Mouse (Mus musculus): ENCODE results near the gene Ccdc85b. TPM values are rescaled to one million over a fixed set of nuclear protein-coding genes. Genes with fewer than 3 reads are reported as not detected.
"Not testable (repeated sequence)": the region's sequence is repeated elsewhere in the genome, so short reads cannot be mapped to it uniquely, and the experiment has no call there.

Ccdc85b gene
- polyA plus RNA-seq, 1 experiment from 2014 or later: 6.5 TPM

GRCm38 (mm10) chr19:5409068-5409467, 48.6 kb downstream of the Ccdc85b start:
- Histone ChIP-seq H3K27ac (ENCODE audit: low read depth, low read length) (no peak overlapping the region), H3K4me3 (ENCODE audit: low read depth, low read length) (no peak overlapping the region), H3K9ac (ENCODE audit: low read length) (no peak overlapping the region), H3K4me1 (replicated peaks; ENCODE audit: control insufficient read depth, insufficient read depth, low read length) (peaks cover 3% of the 10 kb centered on the region; the same call in 1 of the 2 replicates), H3K27me3 (ENCODE audit: control insufficient read depth, insufficient read depth, low read length) (no peaks in the 10 kb centered on the region), H3K36me3 (ENCODE audit: control insufficient read depth, insufficient read depth, low read length) (no peaks in the 10 kb centered on the region), H3K9me3 (ENCODE audit: control insufficient read depth, low read length) (no peaks in the 10 kb centered on the region), H3K4me2 (ENCODE audit: low read depth, low read length, severe bottlenecking) (no peak overlapping the region)
- no peak for ATAC-seq (replicated peaks; ENCODE audit: low FRiP score)
- no peak for DNase-seq (ENCODE audit: low spot score)
- WGBS: 81% methylated on average over 5 of the region's 5 CpGs

- H3K4me1 ChIP-seq (replicated peaks; ENCODE audit: control insufficient read depth, insufficient read depth, low read length): peaks cover 3% of the 10 kb centered on the region; the same call in 1 of the 2 replicates
- no peaks in the 10 kb centered on the region for H3K27me3 ChIP-seq (ENCODE audit: control insufficient read depth, insufficient read depth, low read length)
- no peak overlapping the region for H3K27ac ChIP-seq (ENCODE audit: low read depth, low read length)
- H3K36me3 ChIP-seq (ENCODE audit: control insufficient read depth, insufficient read depth, low read length): no peaks in the 10 kb centered on the region
- no peak for DNase-seq (ENCODE audit: low spot score)
- WGBS: 93% methylated on average over 13 of the region's 13 CpGs
- H3K4me3 ChIP-seq (ENCODE audit: low read depth, low read length): 0 out of 2 replicates have a peak overlapping the region, but pooled peaks have one; percentile 53
- H3K9ac ChIP-seq (ENCODE audit: low read length): no peak overlapping the region; the same call in 1 of the 2 replicates
- no peaks in the 10 kb centered on the region for H3K9me3 ChIP-seq (ENCODE audit: control insufficient read depth, low read length)
- no peak for ATAC-seq (replicated peaks; ENCODE audit: low FRiP score)
- H3K4me2 ChIP-seq (ENCODE audit: low read depth, low read length, severe bottlenecking): no peak overlapping the region
These were observed 49.4 kb downstream of the Ccdc85b start for GRCm38 (mm10) chr19:5408057-5409001.

DNA sequence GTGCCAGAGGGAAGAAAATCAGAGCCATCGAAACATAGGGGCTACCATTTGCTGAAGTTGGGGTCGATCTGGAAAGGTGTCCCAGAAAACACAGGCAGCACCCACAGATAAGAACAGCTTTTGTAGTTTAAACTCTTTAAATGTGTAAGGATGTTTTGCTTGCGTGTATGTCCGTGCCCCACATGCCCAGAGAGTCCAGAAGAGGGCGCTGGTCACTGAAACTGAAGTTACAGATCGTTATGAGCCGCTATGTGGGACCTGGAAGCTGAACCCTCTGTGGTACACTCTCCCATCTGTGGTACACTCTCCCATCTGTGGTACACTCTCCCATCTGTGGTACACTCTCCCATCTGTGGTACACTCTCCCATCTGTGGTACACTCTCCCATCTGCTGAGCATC, 50.6 kb downstream of the Ccdc85b start:
- H3K9ac ChIP-seq (ENCODE audit: low read length): peak overlapping the region; percentile 71
- ATAC-seq (replicated peaks; ENCODE audit: low FRiP score): peak; percentile 36; the same call in 1 of the 2 replicates
- peak overlapping the region; percentile 75; the same call in 1 of the 2 replicates for H3K27ac ChIP-seq (ENCODE audit: low read depth, low read length)
- H3K27me3 ChIP-seq (ENCODE audit: control insufficient read depth, insufficient read depth, low read length): no peaks in the 10 kb centered on the region
- H3K4me2 ChIP-seq (ENCODE audit: low read depth, low read length, severe bottlenecking): peak overlapping the region; percentile 80
- no peaks in the 10 kb centered on the region for H3K36me3 ChIP-seq (ENCODE audit: control insufficient read depth, insufficient read depth, low read length)
- H3K9me3 ChIP-seq (ENCODE audit: control insufficient read depth, low read length): no peaks in the 10 kb centered on the region
- DNase-seq (ENCODE audit: low spot score): peak; percentile 74
- WGBS: 20% methylated on average over 7 of the region's 7 CpGs
- H3K4me1 ChIP-seq (replicated peaks; ENCODE audit: control insufficient read depth, insufficient read depth, low read length): peaks cover 3% of the 10 kb centered on the region; the same call in 1 of the 2 replicates
- peak overlapping the region; percentile 53 for H3K4me3 ChIP-seq (ENCODE audit: low read depth, low read length)

DNA sequence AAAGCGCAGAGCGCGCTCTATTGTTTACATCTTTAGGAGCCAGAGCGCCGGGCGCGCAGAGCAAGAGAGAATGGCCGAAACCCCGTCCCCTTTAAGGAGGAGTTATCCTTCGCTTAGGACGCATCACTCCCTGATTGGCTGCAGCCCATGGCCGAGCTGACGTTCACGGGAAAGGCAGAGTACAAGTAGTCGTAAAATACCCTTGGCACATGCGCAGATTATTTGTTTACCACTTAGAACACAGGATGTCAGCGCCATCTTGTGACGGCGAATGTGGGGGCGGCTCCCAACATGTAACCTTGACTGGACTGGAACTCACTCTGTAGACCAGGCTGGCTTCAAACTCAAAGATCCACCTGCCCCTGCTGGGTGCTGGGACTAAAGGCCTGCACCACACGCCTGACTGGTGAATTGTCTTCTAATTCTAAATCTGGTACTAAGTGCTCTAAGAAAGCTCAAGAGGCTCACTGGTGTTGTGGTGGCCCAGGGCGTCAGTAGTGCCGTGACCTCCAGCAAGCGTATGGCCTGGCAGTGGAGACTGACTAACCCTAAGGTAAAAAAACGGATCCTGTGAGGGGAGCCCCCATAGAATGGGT, 51.1 kb downstream of the Ccdc85b start:
- ATAC-seq (replicated peaks; ENCODE audit: low FRiP score) (peak; percentile 77), DNase-seq (ENCODE audit: low spot score) (peak; percentile 73)
- peak overlapping the region; percentile 53 for H3K4me3 ChIP-seq (ENCODE audit: low read depth, low read length)
- not testable (repeated sequence) for H3K4me1 ChIP-seq (replicated peaks; ENCODE audit: control insufficient read depth, insufficient read depth, low read length); H3K36me3 ChIP-seq (ENCODE audit: control insufficient read depth, insufficient read depth, low read length); H3K9me3 ChIP-seq (ENCODE audit: control insufficient read depth, low read length); H3K27me3 ChIP-seq (ENCODE audit: control insufficient read depth, insufficient read depth, low read length)
- H3K4me2 ChIP-seq (ENCODE audit: low read depth, low read length, severe bottlenecking): peak overlapping the region; percentile 80
- H3K27ac ChIP-seq (ENCODE audit: low read depth, low read length): peak overlapping the region; percentile 75; the same call in 1 of the 2 replicates
- 9% methylated on average over 22 of the region's 25 CpGs for WGBS
- H3K9ac ChIP-seq (ENCODE audit: low read length): peak overlapping the region; percentile 71

DNA sequence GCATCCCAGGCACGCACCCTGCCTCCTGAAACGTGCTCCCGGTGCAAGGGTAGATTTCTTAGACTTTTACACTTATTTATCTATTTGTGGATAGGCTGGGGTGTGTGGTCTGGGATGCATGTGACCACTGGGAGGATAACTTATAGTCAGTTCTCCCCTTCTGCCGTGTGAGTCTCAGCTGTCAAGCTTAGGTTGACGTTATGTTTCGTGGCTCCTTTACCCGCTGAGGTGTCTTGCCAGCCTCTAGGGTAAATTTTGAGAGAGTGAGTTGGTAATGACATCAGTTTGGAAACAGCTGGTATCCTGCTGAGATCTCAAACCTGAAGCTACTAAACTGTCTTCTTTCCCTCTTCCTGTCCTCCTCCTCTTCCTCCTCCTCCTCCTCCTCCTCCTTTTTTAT, 51.8 kb downstream of the Ccdc85b start:
- peak overlapping the region; percentile 53 for H3K4me2 ChIP-seq (ENCODE audit: low read depth, low read length, severe bottlenecking)
- no peak for ATAC-seq (replicated peaks; ENCODE audit: low FRiP score)
- peaks cover 3% of the 10 kb centered on the region; the same call in 1 of the 2 replicates for H3K4me1 ChIP-seq (replicated peaks; ENCODE audit: control insufficient read depth, insufficient read depth, low read length)
- H3K9ac ChIP-seq (ENCODE audit: low read length): peak overlapping the region; percentile 55
- no peaks in the 10 kb centered on the region for H3K27me3 ChIP-seq (ENCODE audit: control insufficient read depth, insufficient read depth, low read length)
- no peaks in the 10 kb centered on the region for H3K9me3 ChIP-seq (ENCODE audit: control insufficient read depth, low read length)
- no peak overlapping the region for H3K27ac ChIP-seq (ENCODE audit: low read depth, low read length)
- no peak for DNase-seq (ENCODE audit: low spot score)
- 39% methylated on average over 7 of the region's 7 CpGs for WGBS
- H3K36me3 ChIP-seq (ENCODE audit: control insufficient read depth, insufficient read depth, low read length): no peaks in the 10 kb centered on the region
- H3K4me3 ChIP-seq (ENCODE audit: low read depth, low read length): peak overlapping the region; percentile 30

Other genes starting within 250 kb of the Ccdc85b start
- 32.2 and 33.2 TPM in 2 replicates for gene Pacs1, start 184.8 kb downstream of the Ccdc85b start, polyA plus RNA-seq (2014; fragmentation: Nextera tagmentation; extraction: Ambion mirVana)
- gene Sf3b2, start 162.4 kb downstream of the Ccdc85b start, polyA plus RNA-seq (2014; fragmentation: Nextera tagmentation; extraction: Ambion mirVana): 418 and 450 TPM in 2 replicates
- gene Gal3st3, start 159.6 kb downstream of the Ccdc85b start, polyA plus RNA-seq (2014; fragmentation: Nextera tagmentation; extraction: Ambion mirVana): 17.2 and 18.9 TPM in 2 replicates
- not detected in 2 replicates for gene Catsper1, start 122.2 kb downstream of the Ccdc85b start, polyA plus RNA-seq (2014; fragmentation: Nextera tagmentation; extraction: Ambion mirVana)
- 0.83 TPM in 1 of 2 replicates, not detected in the other for gene Cst6, start 108.3 kb downstream of the Ccdc85b start, polyA plus RNA-seq (2014; fragmentation: Nextera tagmentation; extraction: Ambion mirVana)
- gene Eif1ad, start 91.2 kb downstream of the Ccdc85b start, polyA plus RNA-seq (2014; fragmentation: Nextera tagmentation; extraction: Ambion mirVana): 79.2 and 82.8 TPM in 2 replicates
- 470 and 498 TPM in 2 replicates for gene Banf1, start 90.7 kb downstream of the Ccdc85b start, polyA plus RNA-seq (2014; fragmentation: Nextera tagmentation; extraction: Ambion mirVana)
- gene Sart1, start 69.2 kb downstream of the Ccdc85b start, polyA plus RNA-seq (2014; fragmentation: Nextera tagmentation; extraction: Ambion mirVana): 87.1 and 101 TPM in 2 replicates
- not detected in 2 replicates for gene Tsga10ip, start 55.4 kb downstream of the Ccdc85b start, polyA plus RNA-seq (2014; fragmentation: Nextera tagmentation; extraction: Ambion mirVana)
- gene Drap1, start 32.9 kb downstream of the Ccdc85b start, polyA plus RNA-seq (2014; fragmentation: Nextera tagmentation; extraction: Ambion mirVana): 193 and 202 TPM in 2 replicates
- 34.6 and 42.0 TPM in 2 replicates for gene AI837181, start 32.8 kb downstream of the Ccdc85b start, polyA plus RNA-seq (2014; fragmentation: Nextera tagmentation; extraction: Ambion mirVana)
- not detected in 2 replicates for gene Fosl1, start 10.3 kb downstream of the Ccdc85b start, polyA plus RNA-seq (2014; fragmentation: Nextera tagmentation; extraction: Ambion mirVana)
- 105 TPM in 2 replicates for gene Fibp, start 2.7 kb upstream of the Ccdc85b start, polyA plus RNA-seq (2014; fragmentation: Nextera tagmentation; extraction: Ambion mirVana)
- gene Ctsw, start 10.6 kb upstream of the Ccdc85b start, polyA plus RNA-seq (2014; fragmentation: Nextera tagmentation; extraction: Ambion mirVana): 3.4 and 4.0 TPM in 2 replicates
- gene Efemp2, start 16.1 kb upstream of the Ccdc85b start, polyA plus RNA-seq (2014; fragmentation: Nextera tagmentation; extraction: Ambion mirVana): 49.1 and 50.4 TPM in 2 replicates
- gene Mus81, start 30.5 kb upstream of the Ccdc85b start, polyA plus RNA-seq (2014; fragmentation: Nextera tagmentation; extraction: Ambion mirVana): 39.2 and 42.7 TPM in 2 replicates
- gene Cfl1, start 32.6 kb upstream of the Ccdc85b start, polyA plus RNA-seq (2014; fragmentation: Nextera tagmentation; extraction: Ambion mirVana): 3,238 and 3,452 TPM in 2 replicates
- gene 1700020D05Rik, start 45.9 kb upstream of the Ccdc85b start, polyA plus RNA-seq (2014; fragmentation: Nextera tagmentation; extraction: Ambion mirVana): not detected in 2 replicates
- 15.9 and 19.5 TPM in 2 replicates for gene Snx32, start 52.6 kb upstream of the Ccdc85b start, polyA plus RNA-seq (2014; fragmentation: Nextera tagmentation; extraction: Ambion mirVana)
- 0.11 and 0.35 TPM in 2 replicates for gene Ovol1, start 102.8 kb upstream of the Ccdc85b start, polyA plus RNA-seq (2014; fragmentation: Nextera tagmentation; extraction: Ambion mirVana)
- 1.9 and 2.5 TPM in 2 replicates for gene Ap5b1, start 110.1 kb upstream of the Ccdc85b start, polyA plus RNA-seq (2014; fragmentation: Nextera tagmentation; extraction: Ambion mirVana)
- gene Rnaseh2c, start 144.0 kb upstream of the Ccdc85b start, polyA plus RNA-seq (2014; fragmentation: Nextera tagmentation; extraction: Ambion mirVana): 158 and 198 TPM in 2 replicates
- gene Kat5, start 152.3 kb upstream of the Ccdc85b start, polyA plus RNA-seq (2014; fragmentation: Nextera tagmentation; extraction: Ambion mirVana): 38.0 and 38.9 TPM in 2 replicates
- 37.8 and 39.9 TPM in 2 replicates for gene Rela, start 179.6 kb upstream of the Ccdc85b start, polyA plus RNA-seq (2014; fragmentation: Nextera tagmentation; extraction: Ambion mirVana)
- 18.4 and 19.9 TPM in 2 replicates for gene Sipa1, start 205.8 kb upstream of the Ccdc85b start, polyA plus RNA-seq (2014; fragmentation: Nextera tagmentation; extraction: Ambion mirVana)
- gene Map3k11, start 230.8 kb upstream of the Ccdc85b start, polyA plus RNA-seq (2014; fragmentation: Nextera tagmentation; extraction: Ambion mirVana): 20.4 and 21.7 TPM in 2 replicates
- 34.1 and 37.7 TPM in 2 replicates for gene Pcnx3, start 231.0 kb upstream of the Ccdc85b start, polyA plus RNA-seq (2014; fragmentation: Nextera tagmentation; extraction: Ambion mirVana)
- not detected in 2 replicates for gene Kcnk7, start 246.5 kb upstream of the Ccdc85b start, polyA plus RNA-seq (2014; fragmentation: Nextera tagmentation; extraction: Ambion mirVana)